Mouse (Mus musculus) embryonic facial prominence, embryonic 14.5 days (tissue): ENCODE data around the gene Cacnb4. TPM values are rescaled to one million over a fixed set of nuclear protein-coding genes. Genes with fewer than 3 reads are reported as not detected.

Source experiments
- ATAC-seq: fragments of 200-750 bp; cut with Nextera tagmentation; 2 replicates; pipeline ENCODE4 v1.8.0; 2017; ENCODE audit warnings: low read depth, moderate number of reproducible peaks, moderate TSS enrichment
- DNase-seq: peaks from one replicate; pipeline ENCODE4 v3.0.0-alpha.2; 2015; ENCODE audit warnings: low spot score
- H3K27ac ChIP-seq: fragments of 300-500 bp; sonication (generic); replicated peaks from 2 replicates; pipeline ENCODE4 v1.5.1; 2014; ENCODE audit warnings: low read depth, mild to moderate bottlenecking, low read length, moderate library complexity
- H3K27me3 ChIP-seq: fragments of 300-500 bp; sonication (generic); replicated peaks from 2 replicates; pipeline ENCODE4 v1.6.1; 2014; ENCODE audit warnings: low read length; ENCODE audit not compliant: control insufficient read depth, insufficient read depth
- H3K36me3 ChIP-seq: fragments of 300-500 bp; sonication (generic); 2 replicates; pipeline ENCODE4 v1.6.1; 2014; ENCODE audit warnings: low read length, mixed read lengths; ENCODE audit not compliant: control insufficient read depth, insufficient read depth
- H3K4me1 ChIP-seq: fragments of 300-500 bp; sonication (generic); 2 replicates; pipeline ENCODE4 v1.6.1; 2014; ENCODE audit warnings: antibody characterized with exemption, low read length; ENCODE audit not compliant: control insufficient read depth, insufficient read depth
- H3K4me2 ChIP-seq: fragments of 300-500 bp; sonication (generic); 2 replicates; pipeline ENCODE4 v1.6.1; 2014; ENCODE audit warnings: low read depth, mild to moderate bottlenecking, low read length, moderate library complexity, mixed read lengths
- H3K4me3 ChIP-seq: fragments of 300-500 bp; sonication (generic); 2 replicates; pipeline ENCODE4 v1.5.1; 2014; ENCODE audit warnings: low read depth, mild to moderate bottlenecking, low read length
- H3K9ac ChIP-seq: fragments of 300-500 bp; sonication (generic); 2 replicates; pipeline ENCODE4 v1.6.1; 2014; ENCODE audit warnings: low read depth, mild to moderate bottlenecking, low read length, moderate library complexity, mixed read lengths
- H3K9me3 ChIP-seq: fragments of 300-500 bp; sonication (generic); 2 replicates; pipeline ENCODE4 v1.6.1; 2016; ENCODE audit warnings: low read length; ENCODE audit not compliant: control insufficient read depth
- WGBS: fragments of 180-500 bp; shearing (Covaris S2); extraction: QIAGEN DNeasy Blood & Tissue Kit; methylation state at CpG from one replicate; pipeline ENCODE4 v1.1.7; 2014; 5-methylcytosine and 5-hydroxymethylcytosine counted together
- polyA plus RNA-seq: library from polyadenylated mRNA; unstranded; fragments of >200 nt; fragmentation: Nextera tagmentation; extraction: Ambion mirVana; gene quantifications from 2 replicates; pipeline ENCODE4 v1.2.1, GENCODE M21; 2014

The Cacnb4 gene
- polyA plus RNA-seq, 1 experiment from 2014 or later, result 1.4 TPM

GRCm38 (mm10) chr2:52575637-52576175, 100.9 kb downstream of the Cacnb4 start:
- ATAC-seq, result no peak
- no peaks in the 10 kb centered on the region for H3K36me3 ChIP-seq
- H3K27me3 ChIP-seq, result no peaks in the 10 kb centered on the region
- H3K9ac ChIP-seq, result no peak overlapping the region
- H3K4me2 ChIP-seq, result no peak overlapping the region
- DNase-seq, result no peak
- no peaks in the 10 kb centered on the region for H3K9me3 ChIP-seq
- peaks cover 2% of the 10 kb centered on the region; the same call in 1 of the 2 replicates for H3K4me1 ChIP-seq
- no peak overlapping the region for H3K4me3 ChIP-seq
- H3K27ac ChIP-seq, result no peak overlapping the region
- 91% methylated on average over 10 of the region's 10 CpGs for WGBS

GRCm38 (mm10) chr2:52574929-52575328, 101.7 kb downstream of the Cacnb4 start:
- H3K27me3 ChIP-seq, result no peaks in the 10 kb centered on the region
- no peak for DNase-seq
- 67% methylated on average over 3 of the region's 3 CpGs for WGBS
- H3K36me3 ChIP-seq, result no peaks in the 10 kb centered on the region
- no peak for ATAC-seq
- no peaks in the 10 kb centered on the region for H3K9me3 ChIP-seq
- H3K4me1 ChIP-seq, result no peaks in the 10 kb centered on the region
- H3K4me2 ChIP-seq, result no peak overlapping the region
- no peak overlapping the region for H3K27ac ChIP-seq
- no peak overlapping the region for H3K9ac ChIP-seq
- H3K4me3 ChIP-seq, result no peak overlapping the region

- Histone ChIP-seq H3K4me3 (no peak overlapping the region), H3K9ac (no peak overlapping the region), H3K4me2 (no peak overlapping the region), H3K27ac (no peak overlapping the region), H3K27me3 (no peaks in the 10 kb centered on the region), H3K4me1 (no peaks in the 10 kb centered on the region), H3K9me3 (no peaks in the 10 kb centered on the region), H3K36me3 (no peaks in the 10 kb centered on the region)
- no peak for DNase-seq
- ATAC-seq, result no peak
- 75% methylated on average over 6 of the region's 6 CpGs for WGBS
These were observed 104.4 kb downstream of the Cacnb4 start for GRCm38 (mm10) chr2:52572221-52572620.

- Histone ChIP-seq H3K4me2 (no peak overlapping the region), H3K4me1 (no peaks in the 10 kb centered on the region), H3K4me3 (no peak overlapping the region), H3K36me3 (no peaks in the 10 kb centered on the region), H3K9me3 (no peaks in the 10 kb centered on the region), H3K27ac (no peak overlapping the region), H3K27me3 (no peaks in the 10 kb centered on the region), H3K9ac (no peak overlapping the region)
- DNase-seq (no peak), ATAC-seq (no peak)
- WGBS, result 71% methylated on average over 13 of the region's 13 CpGs
These were observed 105.2 kb downstream of the Cacnb4 start for GRCm38 (mm10) chr2:52571339-52571968.

- ATAC-seq, result no peak
- H3K27me3 ChIP-seq, result no peaks in the 10 kb centered on the region
- no peak for DNase-seq
- no peaks in the 10 kb centered on the region for H3K9me3 ChIP-seq
- H3K36me3 ChIP-seq, result no peaks in the 10 kb centered on the region
- H3K27ac ChIP-seq, result no peak overlapping the region
- no peak overlapping the region for H3K9ac ChIP-seq
- H3K4me1 ChIP-seq, result no peaks in the 10 kb centered on the region
- H3K4me3 ChIP-seq, result no peak overlapping the region
- no peak overlapping the region for H3K4me2 ChIP-seq
- WGBS, result 74% methylated on average over 5 of the region's 5 CpGs
These were observed 105.8 kb downstream of the Cacnb4 start for GRCm38 (mm10) chr2:52570781-52571180.

- H3K4me3 ChIP-seq, result no peak overlapping the region
- no peaks in the 10 kb centered on the region for H3K4me1 ChIP-seq
- H3K9me3 ChIP-seq, result no peaks in the 10 kb centered on the region
- H3K27ac ChIP-seq, result no peak overlapping the region
- ATAC-seq, result no peak
- DNase-seq, result no peak
- H3K4me2 ChIP-seq, result no peak overlapping the region
- WGBS, result 74% methylated on average over 11 of the region's 11 CpGs
- no peak overlapping the region for H3K9ac ChIP-seq
- no peaks in the 10 kb centered on the region for H3K27me3 ChIP-seq
- H3K36me3 ChIP-seq, result no peaks in the 10 kb centered on the region
These were observed 106.5 kb downstream of the Cacnb4 start for GRCm38 (mm10) chr2:52570171-52570570.

GRCm38 (mm10) chr2:52568131-52568530, 108.5 kb downstream of the Cacnb4 start:
- no peaks in the 10 kb centered on the region for H3K27me3 ChIP-seq
- no peak overlapping the region for H3K27ac ChIP-seq
- H3K36me3 ChIP-seq, result no peaks in the 10 kb centered on the region
- no peak overlapping the region for H3K9ac ChIP-seq
- H3K4me3 ChIP-seq, result no peak overlapping the region
- ATAC-seq (no peak), DNase-seq (no peak)
- H3K4me2 ChIP-seq, result no peak overlapping the region
- H3K4me1 ChIP-seq, result no peaks in the 10 kb centered on the region
- WGBS, result 75% methylated on average over 3 of the region's 3 CpGs
- no peaks in the 10 kb centered on the region for H3K9me3 ChIP-seq

GRCm38 (mm10) chr2:52567421-52567820, 109.2 kb downstream of the Cacnb4 start:
- H3K4me3 ChIP-seq, result no peak overlapping the region
- H3K4me2 ChIP-seq, result no peak overlapping the region
- H3K27me3 ChIP-seq, result no peaks in the 10 kb centered on the region
- H3K36me3 ChIP-seq, result no peaks in the 10 kb centered on the region
- no peak overlapping the region for H3K9ac ChIP-seq
- WGBS, result 64% methylated on average over 3 of the region's 3 CpGs
- H3K4me1 ChIP-seq, result no peaks in the 10 kb centered on the region
- H3K27ac ChIP-seq, result no peak overlapping the region
- H3K9me3 ChIP-seq, result no peaks in the 10 kb centered on the region
- DNase-seq (no peak), ATAC-seq (no peak)

GRCm38 (mm10) chr2:52563277-52563676, 113.4 kb downstream of the Cacnb4 start:
- Histone ChIP-seq H3K27me3 (no peaks in the 10 kb centered on the region), H3K9me3 (no peaks in the 10 kb centered on the region), H3K9ac (no peak overlapping the region), H3K27ac (no peak overlapping the region), H3K4me2 (no peak overlapping the region), H3K4me3 (no peak overlapping the region), H3K4me1 (no peaks in the 10 kb centered on the region), H3K36me3 (no peaks in the 10 kb centered on the region)
- DNase-seq (no peak), ATAC-seq (no peak)
- 92% methylated on average over 5 of the region's 5 CpGs for WGBS
